Mouse (Mus musculus) cerebellum, adult (tissue): ENCODE data around the gene Scnn1a.
"Not testable (repeated sequence)": the region's sequence is repeated elsewhere in the genome, so short reads cannot be mapped to it uniquely, and the experiment has no call there.

Source experiments
- ATAC-seq: cut with Nextera tagmentation; 2 replicates; pipeline ENCODE4 v1.9.2; 2017; ENCODE audit warnings: mild to moderate bottlenecking, moderate library complexity, mixed read lengths; ENCODE audit not compliant: insufficient number of reproducible peaks, low FRiP score, low TSS enrichment

The Scnn1a gene

DNA sequence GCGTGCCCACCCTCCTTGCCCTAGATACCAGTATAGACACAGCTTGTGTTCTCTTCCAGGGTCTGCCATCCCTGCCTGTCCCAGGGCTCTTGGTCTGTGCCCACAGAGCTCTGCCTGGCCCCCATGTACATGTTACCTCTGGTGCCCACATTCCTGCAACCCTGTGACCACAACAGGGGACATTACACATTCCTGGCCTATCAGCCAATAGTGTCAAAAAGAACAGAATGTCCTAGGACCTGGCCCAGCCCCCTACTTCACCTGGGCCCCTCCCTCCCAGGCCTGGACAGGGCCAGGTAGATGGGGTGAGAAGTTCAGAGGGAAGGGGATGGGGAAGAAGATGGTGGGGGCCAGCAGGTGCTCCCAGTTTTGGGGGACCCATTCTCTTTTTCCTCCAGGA lies at the start of gene Scnn1a:
Gene Scnn1a, plus strand, starts transcription at position 337 of the 400 bp plus-strand sequence.
- no peak for ATAC-seq

DNA sequence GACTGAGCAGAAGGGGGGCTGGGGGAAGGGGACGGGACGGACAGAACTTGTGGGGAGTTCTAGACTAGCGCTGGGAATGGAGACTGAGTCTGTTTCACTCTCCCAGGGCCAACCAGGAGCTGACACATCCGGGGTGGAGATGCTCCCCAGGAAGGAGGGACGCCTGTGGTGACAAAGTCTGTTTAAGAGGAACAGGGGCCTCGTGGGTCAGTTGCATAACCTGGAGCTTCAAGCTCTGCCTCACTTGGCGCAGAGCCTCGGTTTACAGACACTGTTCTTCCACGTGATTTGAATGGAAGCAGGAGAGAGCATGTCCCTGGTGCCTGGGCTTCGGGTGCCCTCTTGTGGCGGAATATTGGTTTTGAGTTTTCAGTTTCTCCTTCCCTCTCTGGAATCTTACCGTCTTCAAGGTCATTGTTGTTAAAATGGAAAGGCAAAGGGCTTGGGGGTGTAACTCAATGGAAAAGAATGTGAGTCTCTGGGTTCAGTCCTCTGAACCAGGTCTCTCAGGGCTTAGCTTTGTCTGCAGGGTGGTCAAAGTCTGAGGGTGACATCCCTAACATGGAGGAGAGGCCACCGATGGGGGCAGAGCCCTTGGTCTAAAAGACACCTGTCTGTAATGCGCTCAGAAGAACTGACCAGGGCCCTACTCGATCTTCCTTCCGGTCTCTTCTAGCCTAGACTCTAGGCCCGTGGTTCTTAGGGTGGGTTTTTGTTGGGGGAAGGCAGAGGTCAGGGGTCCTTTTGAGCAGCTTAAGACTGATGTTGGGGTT lies 48.8 kb upstream of the Scnn1a start:
- ATAC-seq = peak; percentile 97

- ATAC-seq = no peak
These were observed 48.2 kb upstream of the Scnn1a start for GRCm38 (mm10) chr6:125272228-125272785.

DNA sequence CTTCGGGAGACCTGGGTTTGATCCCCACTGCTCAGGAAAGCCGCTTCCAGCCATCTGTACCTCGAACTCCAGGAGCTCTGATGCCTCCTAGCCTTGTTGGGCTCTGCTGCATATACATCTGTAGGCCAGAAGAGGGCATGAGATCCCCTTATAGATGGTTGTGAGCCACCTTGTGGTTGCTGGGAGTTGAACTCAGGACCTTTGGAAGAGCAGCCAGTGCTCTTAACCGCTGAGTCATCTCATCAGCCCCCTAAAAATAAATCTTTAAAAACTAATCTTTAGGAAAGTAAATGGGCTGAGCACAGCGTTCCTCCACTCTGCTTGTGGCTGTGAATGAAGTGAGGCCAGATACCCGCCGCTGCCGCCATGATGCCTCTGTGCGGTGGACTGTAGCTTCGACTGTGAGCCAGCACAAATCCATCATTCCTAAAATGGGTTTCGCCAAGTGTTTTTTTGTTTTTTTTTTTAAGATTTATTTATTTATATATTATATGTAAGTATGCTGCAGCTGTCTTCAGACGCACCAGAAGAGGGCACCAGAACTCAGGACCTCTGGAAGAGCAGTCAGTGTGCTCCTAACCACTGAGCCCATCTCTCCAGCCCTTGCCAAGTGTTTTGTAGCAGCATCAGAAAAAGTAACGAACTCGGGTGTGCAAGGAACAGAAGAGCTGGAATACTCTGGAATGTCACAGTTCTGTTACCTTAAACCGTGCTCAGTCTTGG lies 45.5 kb upstream of the Scnn1a start:
- no peak for ATAC-seq

- no peak for ATAC-seq
These were observed 40.7 kb upstream of the Scnn1a start for GRCm38 (mm10) chr6:125279729-125280128.

DNA sequence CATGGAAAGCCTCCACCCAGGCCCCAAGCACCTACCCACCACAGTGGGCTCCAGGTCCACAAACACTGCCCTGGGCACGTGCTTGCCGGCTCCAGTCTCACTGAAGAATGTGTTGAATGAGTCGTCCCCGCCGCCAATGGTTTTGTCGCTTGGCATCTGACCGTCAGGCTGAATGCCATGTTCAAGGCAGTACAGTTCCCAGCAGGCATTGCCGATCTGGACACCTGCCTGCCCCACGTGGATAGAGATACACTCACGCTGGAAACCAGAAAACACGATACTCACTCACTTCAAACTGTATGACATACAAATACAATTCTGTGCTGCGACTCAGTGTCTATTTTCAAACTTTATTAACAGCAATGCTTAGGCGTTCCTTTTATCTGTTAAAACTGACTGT lies 37.7 kb upstream of the Scnn1a start:
- ATAC-seq = not testable (repeated sequence)

- ATAC-seq = no peak
These were observed 36.2 kb upstream of the Scnn1a start for GRCm38 (mm10) chr6:125284250-125284649.

DNA sequence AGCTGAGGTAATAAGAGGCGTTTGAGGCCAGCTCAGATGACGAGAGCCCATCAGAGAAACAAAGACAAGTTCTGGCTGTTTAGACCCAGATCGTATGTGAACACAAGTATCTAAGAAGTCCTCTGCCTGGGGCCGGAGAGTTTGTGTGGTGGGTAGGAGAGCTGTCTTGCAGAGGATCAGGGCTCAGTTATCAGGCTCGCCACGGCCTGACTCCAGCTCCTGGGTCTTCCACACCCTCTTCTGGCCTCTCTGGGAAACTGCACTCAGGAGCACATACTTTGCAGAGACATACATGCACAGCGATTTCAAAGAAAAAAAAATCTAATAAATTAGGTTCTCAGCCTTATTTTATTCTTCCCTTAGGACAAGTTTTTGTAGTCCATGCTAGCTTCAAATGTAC lies 35.7 kb upstream of the Scnn1a start:
- no peak for ATAC-seq

DNA sequence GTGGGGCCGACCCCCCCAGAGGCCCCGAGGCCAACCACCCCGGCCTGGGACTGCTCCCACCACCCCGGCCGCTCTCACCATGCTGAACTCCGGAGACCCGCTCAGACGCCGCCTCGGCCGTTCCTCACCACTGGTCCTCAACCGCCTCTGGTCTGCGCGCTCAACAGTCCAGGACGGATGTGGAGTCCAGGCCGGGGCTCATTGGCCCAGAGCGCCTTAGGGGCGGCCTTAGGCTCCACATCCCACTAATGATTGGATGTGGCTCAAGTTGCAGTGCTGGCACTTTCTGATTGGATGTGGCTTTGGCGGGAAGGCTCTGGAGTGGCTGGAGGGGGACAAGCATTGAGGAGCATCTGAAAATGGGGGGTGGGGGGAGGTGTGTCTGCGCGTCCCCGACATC lies 34.6 kb upstream of the Scnn1a start, which contains the start of gene Tuba3a:
Gene Tuba3a, minus strand, starts transcription at position 153 of the 400 bp plus-strand sequence.
- ATAC-seq = no peak

DNA sequence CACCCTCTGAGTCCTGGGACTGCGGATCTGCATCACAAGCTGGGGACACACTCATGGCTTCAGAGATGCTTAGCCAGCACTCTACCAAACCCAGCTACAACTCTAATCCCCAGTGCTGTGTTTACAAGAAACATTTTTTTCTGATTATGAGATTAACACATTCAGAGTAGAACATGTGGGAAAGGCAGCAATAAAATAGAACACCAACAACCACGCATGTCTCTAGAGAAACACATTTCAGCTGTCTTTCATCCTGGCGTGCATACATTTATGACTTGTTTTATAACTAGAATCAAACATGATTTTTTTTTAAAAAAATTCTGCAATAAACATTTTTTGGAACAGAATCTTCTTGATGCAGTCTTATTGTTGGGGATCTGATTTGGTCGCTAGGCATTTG lies 33.5 kb upstream of the Scnn1a start:
- no peak for ATAC-seq

GRCm38 (mm10) chr6:125288730-125289129 lies 31.7 kb upstream of the Scnn1a start:
- ATAC-seq = no peak

- ATAC-seq = no peak
These were observed 29.1 kb upstream of the Scnn1a start for GRCm38 (mm10) chr6:125291329-125291728.

GRCm38 (mm10) chr6:125292256-125292655 lies 28.2 kb upstream of the Scnn1a start:
- ATAC-seq = no peak

DNA sequence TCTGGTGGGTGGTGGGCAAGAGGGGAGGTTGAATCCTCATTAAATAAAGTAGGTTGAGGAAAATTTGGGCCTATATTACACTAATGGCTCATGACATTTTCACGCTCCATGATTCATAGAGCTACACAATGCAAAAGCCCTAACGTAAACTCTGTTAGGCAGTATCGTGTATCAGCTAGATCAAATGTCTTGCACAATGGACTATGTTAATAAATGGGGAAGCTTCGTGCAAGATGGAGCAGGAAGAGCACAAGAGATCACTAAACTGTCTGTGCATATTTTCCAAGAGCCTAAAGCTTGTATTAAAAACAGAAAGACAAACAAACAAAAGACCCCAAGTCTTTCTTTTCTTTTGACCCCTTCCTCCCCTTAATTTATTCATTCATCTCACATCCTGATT lies 26.4 kb upstream of the Scnn1a start:
- no peak for ATAC-seq

DNA sequence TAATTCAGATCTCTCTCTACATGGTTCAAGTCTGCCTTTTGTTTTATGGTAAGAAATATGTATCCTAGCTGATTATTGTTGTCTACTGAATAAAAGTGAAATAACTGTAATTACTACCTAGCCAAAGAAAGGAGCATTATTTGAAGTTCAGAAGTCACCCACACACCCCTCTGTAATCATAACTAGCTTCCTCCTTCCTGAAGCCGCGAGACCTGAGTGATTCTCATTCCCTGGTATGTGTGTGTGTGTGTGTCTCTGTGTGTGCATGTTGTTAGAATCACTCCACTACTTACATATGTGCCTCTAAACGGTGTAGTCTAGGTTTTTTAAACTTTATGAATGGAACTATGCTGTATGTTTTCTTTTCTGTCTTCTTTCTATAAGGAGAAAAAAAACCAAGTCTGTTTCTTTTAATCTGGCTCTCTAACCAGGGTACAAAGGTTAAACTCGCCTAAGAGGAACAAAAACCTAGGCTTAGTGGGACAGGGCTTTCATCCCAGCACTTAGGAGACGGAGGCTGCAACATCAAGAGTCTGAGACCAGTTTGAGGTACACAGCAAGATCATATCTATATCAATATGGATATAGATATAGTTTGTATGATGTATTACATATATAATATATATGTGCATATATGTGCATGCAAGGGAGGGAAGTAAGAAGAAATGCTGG lies 23.2 kb upstream of the Scnn1a start:
- ATAC-seq = no peak

DNA sequence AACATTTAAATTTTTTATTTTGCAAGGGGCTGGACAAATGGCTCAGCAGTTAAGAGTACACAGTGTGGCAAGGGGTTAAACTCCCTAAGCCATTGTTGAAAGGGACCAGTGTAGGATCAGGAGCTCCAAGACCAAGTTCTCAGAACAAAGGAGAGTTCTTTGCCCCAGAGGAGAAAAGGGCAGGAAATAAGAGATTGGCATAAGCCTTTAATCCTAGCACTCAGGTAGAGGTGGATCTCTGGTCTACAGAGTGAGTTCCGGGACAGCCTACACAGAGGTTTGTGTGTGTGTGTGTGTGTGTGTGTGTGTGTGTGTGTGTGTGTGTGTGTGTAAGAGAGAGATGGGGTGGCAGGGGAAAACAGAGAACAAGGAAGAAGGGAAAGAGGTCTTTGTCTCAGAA lies 19.5 kb upstream of the Scnn1a start:
- ATAC-seq = no peak

DNA sequence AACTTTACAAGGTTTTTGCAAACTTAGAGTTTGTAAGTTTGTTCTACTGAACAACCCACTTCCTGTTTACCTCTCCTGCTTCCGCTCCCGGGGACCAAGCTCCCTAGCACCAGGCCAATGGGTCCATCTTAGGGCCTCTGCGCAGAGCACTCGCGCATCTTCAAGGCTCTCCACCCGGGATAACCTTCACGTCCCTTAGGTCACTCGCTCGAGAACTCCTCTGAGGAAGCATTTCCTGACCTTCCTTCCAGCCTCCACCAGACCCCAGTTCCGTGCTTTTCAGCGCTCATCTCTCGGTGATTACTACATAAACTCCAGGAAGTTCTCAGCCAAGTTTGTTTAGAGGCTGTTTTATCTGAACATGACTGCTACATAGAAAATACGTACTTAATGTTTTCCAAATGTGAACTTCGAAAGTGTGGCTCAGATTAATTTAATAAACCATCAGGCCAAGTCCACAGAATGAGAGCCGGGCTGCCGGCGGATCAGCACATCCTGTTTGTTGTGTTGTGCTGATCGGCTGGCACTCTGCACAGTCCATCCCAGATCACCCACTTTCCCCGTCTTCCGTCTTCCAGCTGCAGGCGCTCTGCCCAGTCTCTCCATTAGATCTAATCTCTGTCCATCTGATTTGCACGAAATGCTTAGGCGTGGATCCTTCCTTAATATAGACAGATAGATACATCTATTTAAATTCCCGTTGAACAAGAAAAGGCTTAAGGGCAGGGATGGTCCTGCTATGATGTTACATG lies 18.1 kb upstream of the Scnn1a start:
- no peak for ATAC-seq

- no peak for ATAC-seq
These were observed 17.2 kb upstream of the Scnn1a start for GRCm38 (mm10) chr6:125303242-125303641.

- not testable (repeated sequence) for ATAC-seq
These were observed 16.1 kb upstream of the Scnn1a start for GRCm38 (mm10) chr6:125304408-125304807.

GRCm38 (mm10) chr6:125305465-125305864 lies 15.0 kb upstream of the Scnn1a start:
- no peak for ATAC-seq
